Mouse (Mus musculus) liver, embryonic 16.5 days (tissue): Measurements from ENCODE around the gene Map3k21. TPM values are rescaled to one million over a fixed set of nuclear protein-coding genes. Genes with fewer than 3 reads are reported as not detected.
A peak's percentile ranks its signal among the peaks of the same experiment; 100 is the strongest.

Source experiments
- ATAC-seq: fragments of 200-750 bp; cut with Nextera tagmentation; 2 replicates; pipeline ENCODE4 v1.8.0; 2017; ENCODE audit warnings: low read depth, mild to moderate bottlenecking, moderate number of reproducible peaks, moderate library complexity
- H3K27ac ChIP-seq: fragments of 300-500 bp; sonication (generic); 2 replicates; pipeline ENCODE4 v1.5.1; 2014; ENCODE audit warnings: mild to moderate bottlenecking, low read length
- H3K27me3 ChIP-seq: fragments of 300-500 bp; sonication (generic); 2 replicates; pipeline ENCODE4 v1.6.1; 2014; ENCODE audit warnings: low read depth, low read length, mixed read lengths; ENCODE audit not compliant: control insufficient read depth, insufficient read depth
- H3K36me3 ChIP-seq: fragments of 300-500 bp; sonication (generic); 2 replicates; pipeline ENCODE4 v1.6.1; 2014; ENCODE audit warnings: mild to moderate bottlenecking; ENCODE audit not compliant: control insufficient read depth, insufficient read depth
- H3K4me1 ChIP-seq: fragments of 300-500 bp; sonication (generic); 2 replicates; pipeline ENCODE4 v1.6.1; 2014; ENCODE audit warnings: low read depth, low read length, mixed read lengths; ENCODE audit not compliant: control insufficient read depth
- H3K4me2 ChIP-seq: fragments of 300-500 bp; sonication (generic); 2 replicates; pipeline ENCODE4 v1.6.1; 2014; ENCODE audit warnings: low read depth, low read length, mixed read lengths
- H3K4me3 ChIP-seq: fragments of 300-500 bp; sonication (generic); 2 replicates; pipeline ENCODE4 v1.5.1; 2014; ENCODE audit warnings: low read depth, mild to moderate bottlenecking, low read length
- H3K9ac ChIP-seq: fragments of 300-500 bp; sonication (generic); 2 replicates; pipeline ENCODE4 v1.6.1; 2014; ENCODE audit warnings: low read depth, low read length
- H3K9me3 ChIP-seq: fragments of 300-500 bp; sonication (generic); replicated peaks from 2 replicates; pipeline ENCODE4 v1.6.1; 2016; ENCODE audit warnings: low read length; ENCODE audit not compliant: control insufficient read depth
- WGBS: fragments of 180-500 bp; shearing (Covaris S2); extraction: QIAGEN DNeasy Blood & Tissue Kit; methylation state at CpG from one replicate; pipeline ENCODE4 v1.1.7; 2014; ENCODE audit not compliant: insufficient replicate concordance; 5-methylcytosine and 5-hydroxymethylcytosine counted together
- polyA plus RNA-seq: library from polyadenylated mRNA; unstranded; fragments of >200 nt; fragmentation: Nextera tagmentation; extraction: Ambion mirVana; gene quantifications from 2 replicates; pipeline ENCODE4 v1.2.1, GENCODE M21; 2015

Gene Map3k21
- polyA plus RNA-seq: 0.08 and 0.21 TPM in 2 replicates

GRCm38 (mm10) chr8:125910365-125911228 lies at the start of gene Map3k21:
TSS of gene Map3k21 (plus strand) at chr8:125910450.
- no peaks in the 10 kb centered on the region; the same call in 1 of the 2 replicates for H3K4me1 ChIP-seq
- H3K9me3 ChIP-seq: no peaks in the 10 kb centered on the region
- peak within 1 kb of the TSS; percentile 68 for H3K4me2 ChIP-seq
- H3K4me3 ChIP-seq: peak within 1 kb of the TSS; percentile 52
- WGBS: 2% methylated on average over 91 of the region's 93 CpGs
- no peaks in the 10 kb centered on the region for H3K36me3 ChIP-seq
- 0 out of 2 replicates have a peak within 1 kb of the TSS, but pooled peaks have one; percentile 5 for H3K9ac ChIP-seq
- peak; percentile 28; the same call in 1 of the 2 replicates for ATAC-seq
- H3K27ac ChIP-seq: no peak within 1 kb of the TSS
- H3K27me3 ChIP-seq: peaks cover 40% of the 10 kb centered on the region

- 59% methylated on average over 12 of the region's 12 CpGs for WGBS
- Histone ChIP-seq H3K4me2 (no peak overlapping the region), H3K9me3 (no peaks in the 10 kb centered on the region), H3K27me3 (no peaks in the 10 kb centered on the region), H3K9ac (no peak overlapping the region), H3K4me3 (no peak overlapping the region), H3K27ac (no peak overlapping the region), H3K4me1 (peaks cover 2% of the 10 kb centered on the region; the same call in 1 of the 2 replicates), H3K36me3 (no peaks in the 10 kb centered on the region)
- ATAC-seq: no peak
Observed at GRCm38 (mm10) chr8:125866125-125866524, 44.1 kb upstream of the Map3k21 start.

GRCm38 (mm10) chr8:125868552-125868951 lies 41.7 kb upstream of the Map3k21 start:
- no peak overlapping the region for H3K4me2 ChIP-seq
- ATAC-seq: no peak
- no peaks in the 10 kb centered on the region for H3K27me3 ChIP-seq
- H3K4me1 ChIP-seq: peaks cover 2% of the 10 kb centered on the region; the same call in 1 of the 2 replicates
- no peaks in the 10 kb centered on the region for H3K36me3 ChIP-seq
- no peaks in the 10 kb centered on the region for H3K9me3 ChIP-seq
- no peak overlapping the region for H3K27ac ChIP-seq
- no peak overlapping the region for H3K9ac ChIP-seq
- H3K4me3 ChIP-seq: no peak overlapping the region
- 50% methylated on average over 7 of the region's 7 CpGs for WGBS

GRCm38 (mm10) chr8:125869739-125870138 lies 40.5 kb upstream of the Map3k21 start:
- no peak overlapping the region for H3K9ac ChIP-seq
- no peak overlapping the region for H3K4me3 ChIP-seq
- H3K9me3 ChIP-seq: no peaks in the 10 kb centered on the region
- H3K4me2 ChIP-seq: no peak overlapping the region
- H3K4me1 ChIP-seq: peaks cover 2% of the 10 kb centered on the region; the same call in 1 of the 2 replicates
- no peaks in the 10 kb centered on the region for H3K36me3 ChIP-seq
- 24% methylated on average over 3 of the region's 3 CpGs for WGBS
- ATAC-seq: peak; percentile 61; the same call in 1 of the 2 replicates
- H3K27me3 ChIP-seq: no peaks in the 10 kb centered on the region
- no peak overlapping the region for H3K27ac ChIP-seq

- Histone ChIP-seq H3K9me3 (no peaks in the 10 kb centered on the region), H3K27me3 (no peaks in the 10 kb centered on the region), H3K4me2 (no peak overlapping the region), H3K27ac (no peak overlapping the region), H3K9ac (no peak overlapping the region), H3K4me3 (no peak overlapping the region), H3K36me3 (no peaks in the 10 kb centered on the region), H3K4me1 (peaks cover 2% of the 10 kb centered on the region; the same call in 1 of the 2 replicates)
- 26% methylated on average over 6 of the region's 6 CpGs for whole genome bisulfite sequencing
- ATAC-seq: no peak
Observed at GRCm38 (mm10) chr8:125870179-125870702, 40.0 kb upstream of the Map3k21 start.

- no peak overlapping the region for H3K9ac ChIP-seq
- H3K9me3 ChIP-seq: no peaks in the 10 kb centered on the region
- no peaks in the 10 kb centered on the region for H3K27me3 ChIP-seq
- no peak overlapping the region for H3K4me2 ChIP-seq
- 0% methylated on average over 7 of the region's 7 CpGs for WGBS
- H3K27ac ChIP-seq: no peak overlapping the region
- peaks cover 2% of the 10 kb centered on the region; the same call in 1 of the 2 replicates for H3K4me1 ChIP-seq
- ATAC-seq: 0 out of 2 replicates have a peak, but pooled peaks have one; percentile 34
- no peaks in the 10 kb centered on the region for H3K36me3 ChIP-seq
- no peak overlapping the region for H3K4me3 ChIP-seq
Observed at GRCm38 (mm10) chr8:125870821-125871321, 39.4 kb upstream of the Map3k21 start.

- H3K36me3 ChIP-seq: no peaks in the 10 kb centered on the region
- H3K27me3 ChIP-seq: no peaks in the 10 kb centered on the region
- 48% methylated on average over 9 of the region's 9 CpGs for WGBS
- no peak overlapping the region for H3K9ac ChIP-seq
- H3K27ac ChIP-seq: no peak overlapping the region
- no peak overlapping the region for H3K4me2 ChIP-seq
- no peaks in the 10 kb centered on the region for H3K9me3 ChIP-seq
- H3K4me3 ChIP-seq: no peak overlapping the region
- no peak for ATAC-seq
- peaks cover 2% of the 10 kb centered on the region; the same call in 1 of the 2 replicates for H3K4me1 ChIP-seq
Observed at GRCm38 (mm10) chr8:125872501-125873249, 37.6 kb upstream of the Map3k21 start.

- peaks cover 2% of the 10 kb centered on the region; the same call in 1 of the 2 replicates for H3K4me1 ChIP-seq
- H3K9me3 ChIP-seq: no peaks in the 10 kb centered on the region
- H3K9ac ChIP-seq: no peak overlapping the region
- no peak overlapping the region for H3K4me2 ChIP-seq
- H3K36me3 ChIP-seq: no peaks in the 10 kb centered on the region
- H3K27ac ChIP-seq: no peak overlapping the region
- ATAC-seq: no peak
- H3K4me3 ChIP-seq: no peak overlapping the region
- WGBS: 53% methylated on average over 2 of the region's 2 CpGs
- no peaks in the 10 kb centered on the region for H3K27me3 ChIP-seq
Observed at GRCm38 (mm10) chr8:125873250-125873534, 37.1 kb upstream of the Map3k21 start.
